Mouse (Mus musculus): ENCODE measurements around the gene D7Ertd443e. TPM values are rescaled to one million over a fixed set of nuclear protein-coding genes. Genes with fewer than 3 reads are reported as not detected.

D7Ertd443e gene
- polyA plus RNA-seq, 1 experiment from 2014 or later, result 0.05 TPM

DNA sequence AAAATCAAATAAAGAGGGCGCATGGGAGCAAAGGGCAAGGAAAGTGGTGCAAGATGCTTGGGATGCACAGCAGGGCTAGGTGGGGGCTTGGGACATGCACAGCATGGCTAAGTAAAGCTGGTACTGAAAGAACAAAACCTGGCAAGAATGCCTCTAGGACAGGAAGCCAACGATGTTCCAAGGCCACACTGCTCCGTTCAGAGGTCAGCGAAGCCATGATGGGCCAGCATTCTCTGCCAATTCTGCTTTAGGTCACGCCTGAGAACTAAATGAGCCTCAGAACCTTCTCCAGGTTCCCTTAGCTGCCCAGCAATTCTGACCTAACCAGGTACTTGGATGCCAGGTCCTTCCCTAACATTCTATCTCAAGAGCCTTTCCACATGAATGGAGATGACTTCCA, 13.2 kb downstream of the D7Ertd443e start:
- Histone ChIP-seq H3K4me3 (no peak overlapping the region), H3K9ac (no peak overlapping the region), H3K27ac (no peak overlapping the region), H3K36me3 (ENCODE audit: poor library complexity, severe bottlenecking) (no peaks in the 10 kb centered on the region), H3K27me3 (no peaks in the 10 kb centered on the region), H3K4me2 (no peak overlapping the region), H3K9me3 (replicated peaks) (no peaks in the 10 kb centered on the region), H3K4me1 (no peaks in the 10 kb centered on the region)
- WGBS, result 56% methylated on average over 5 of the region's 5 CpGs
- ATAC-seq, result no peak

DNA sequence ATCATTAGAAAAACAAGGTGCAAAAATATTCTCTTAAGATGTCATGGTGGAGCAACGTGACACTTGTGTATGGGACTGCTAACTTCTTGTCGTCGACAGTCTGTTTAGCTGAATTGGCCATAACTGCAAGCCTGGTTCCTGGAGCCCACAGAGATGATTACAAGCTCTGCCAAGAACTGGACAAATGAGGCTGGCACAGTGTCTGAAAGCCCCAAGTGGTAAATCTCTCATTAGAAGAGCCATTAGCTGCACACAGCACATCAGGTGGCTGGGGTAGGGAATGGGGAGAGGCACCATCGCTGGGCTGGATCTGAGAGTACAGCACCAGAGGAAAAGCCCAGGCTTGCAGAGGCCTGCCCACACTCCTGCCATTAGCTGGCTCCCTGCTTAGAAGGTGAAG, 16.2 kb downstream of the D7Ertd443e start:
- H3K27me3 ChIP-seq, result no peaks in the 10 kb centered on the region
- no peak overlapping the region for H3K4me2 ChIP-seq
- no peaks in the 10 kb centered on the region for H3K36me3 ChIP-seq (ENCODE audit: poor library complexity, severe bottlenecking)
- no peak for ATAC-seq
- no peak overlapping the region for H3K27ac ChIP-seq
- H3K9me3 ChIP-seq (replicated peaks), result no peaks in the 10 kb centered on the region
- 84% methylated on average over 4 of the region's 4 CpGs for WGBS
- no peak overlapping the region for H3K4me3 ChIP-seq
- H3K9ac ChIP-seq, result no peak overlapping the region
- no peaks in the 10 kb centered on the region for H3K4me1 ChIP-seq

DNA sequence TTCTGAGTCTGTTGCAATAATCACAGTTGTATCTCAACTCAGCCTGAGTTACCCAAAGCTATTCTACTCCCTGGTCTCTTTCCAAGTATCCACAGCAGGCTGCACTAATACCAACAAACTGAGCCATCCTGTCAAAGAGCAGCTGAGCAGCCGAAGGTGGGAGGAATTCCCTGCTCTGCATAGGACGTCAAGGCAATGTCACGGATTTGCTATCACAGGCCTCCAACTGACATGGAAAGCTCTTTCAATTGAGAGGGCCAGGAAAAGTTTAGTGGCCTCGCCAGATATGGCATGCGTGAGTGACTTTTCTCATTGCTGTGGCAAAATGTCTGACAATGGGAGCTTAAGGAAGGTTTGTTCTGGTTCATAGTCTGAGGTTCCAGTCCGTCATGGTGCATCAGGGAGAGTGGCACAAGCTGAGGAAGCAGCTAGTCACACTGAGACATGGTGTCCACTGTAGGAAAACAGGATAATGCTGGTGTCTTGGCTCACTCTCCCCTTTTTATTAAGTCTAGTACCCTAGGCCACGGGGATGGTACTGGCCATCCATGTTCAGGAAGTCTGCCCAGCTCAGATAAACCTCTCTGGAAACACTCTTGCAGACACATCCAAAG, 23.1 kb downstream of the D7Ertd443e start:
- no peaks in the 10 kb centered on the region for H3K4me1 ChIP-seq
- no peak overlapping the region for H3K4me3 ChIP-seq
- H3K4me2 ChIP-seq, result no peak overlapping the region
- no peaks in the 10 kb centered on the region for H3K9me3 ChIP-seq (replicated peaks)
- WGBS, result 69% methylated on average over 7 of the region's 7 CpGs
- no peak overlapping the region for H3K27ac ChIP-seq
- no peaks in the 10 kb centered on the region for H3K36me3 ChIP-seq (ENCODE audit: poor library complexity, severe bottlenecking)
- no peak for ATAC-seq
- H3K9ac ChIP-seq, result no peak overlapping the region
- H3K27me3 ChIP-seq, result no peaks in the 10 kb centered on the region

DNA sequence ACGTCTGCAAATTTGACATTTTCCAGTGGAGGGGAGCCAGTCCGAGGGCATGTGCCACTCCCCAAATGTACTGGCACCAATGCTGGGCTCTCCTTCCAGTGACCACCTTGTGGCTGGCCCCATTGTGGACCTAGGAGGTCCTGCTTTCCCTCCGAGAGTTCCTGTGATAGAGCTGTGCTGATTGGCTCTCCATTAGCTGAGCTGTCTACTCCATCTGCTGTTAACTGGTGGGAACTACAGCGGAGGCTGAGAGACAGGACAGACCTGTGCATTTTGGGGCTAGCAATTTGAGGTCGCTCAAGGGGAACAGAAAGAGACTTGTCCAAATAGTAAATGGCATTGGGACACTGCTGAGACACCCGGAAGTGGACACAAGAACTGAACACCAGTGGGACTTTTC, 36.6 kb downstream of the D7Ertd443e start:
- H3K9ac ChIP-seq, result no peak overlapping the region
- H3K4me2 ChIP-seq, result no peak overlapping the region
- no peak for ATAC-seq
- H3K27me3 ChIP-seq, result no peaks in the 10 kb centered on the region
- H3K27ac ChIP-seq, result no peak overlapping the region
- H3K4me1 ChIP-seq, result no peaks in the 10 kb centered on the region
- 39% methylated on average over 6 of the region's 6 CpGs for WGBS
- H3K9me3 ChIP-seq (replicated peaks), result no peaks in the 10 kb centered on the region
- H3K36me3 ChIP-seq (ENCODE audit: poor library complexity, severe bottlenecking), result no peaks in the 10 kb centered on the region
- no peak overlapping the region for H3K4me3 ChIP-seq

DNA sequence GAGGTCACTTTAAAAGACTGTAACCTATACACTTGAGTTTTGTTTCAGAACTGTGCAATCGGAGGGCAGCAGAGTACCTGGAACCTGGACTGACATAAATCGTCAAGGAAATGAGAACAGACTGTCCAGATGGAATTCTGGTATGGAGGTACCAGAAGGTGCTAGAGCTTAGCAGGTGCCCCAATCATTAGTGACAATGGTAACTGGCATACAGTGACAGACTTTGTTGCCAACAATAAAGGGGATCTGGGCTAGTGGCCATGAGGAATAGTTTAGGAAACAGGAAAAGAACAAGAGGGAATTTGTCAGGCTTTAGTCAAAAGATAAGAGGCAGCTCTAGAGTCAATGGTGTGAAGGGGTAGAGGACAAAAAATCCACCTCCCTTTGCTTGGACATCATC, 43.3 kb downstream of the D7Ertd443e start:
- Histone ChIP-seq H3K36me3 (ENCODE audit: poor library complexity, severe bottlenecking) (no peaks in the 10 kb centered on the region), H3K4me1 (no peaks in the 10 kb centered on the region), H3K4me2 (no peak overlapping the region), H3K4me3 (no peak overlapping the region), H3K9ac (no peak overlapping the region), H3K9me3 (replicated peaks) (no peaks in the 10 kb centered on the region), H3K27me3 (no peaks in the 10 kb centered on the region), H3K27ac (no peak overlapping the region)
- no peak for ATAC-seq
- 73% methylated on average over 2 of the region's 2 CpGs for WGBS

DNA sequence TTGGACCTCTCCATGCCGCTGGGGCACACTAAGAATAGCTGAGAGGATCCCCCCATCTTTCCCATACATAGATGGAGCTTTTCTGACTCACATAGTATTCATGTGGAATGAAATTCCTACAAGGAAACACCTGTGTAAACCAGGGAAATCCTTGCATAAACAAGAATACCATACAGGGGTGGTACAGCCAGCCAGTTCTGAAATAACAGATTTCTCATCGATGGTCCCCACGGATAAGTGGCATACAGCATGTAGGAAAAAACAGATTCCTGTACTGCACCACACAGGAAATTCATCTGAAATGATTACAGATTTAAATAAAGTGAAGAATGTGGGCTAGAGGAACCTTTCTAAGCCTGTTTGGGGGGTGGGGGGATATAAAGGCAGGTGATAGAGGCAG, 49.5 kb downstream of the D7Ertd443e start:
- H3K9ac ChIP-seq, result no peak overlapping the region
- H3K4me2 ChIP-seq, result no peak overlapping the region
- no peaks in the 10 kb centered on the region for H3K4me1 ChIP-seq
- no peak overlapping the region for H3K4me3 ChIP-seq
- H3K9me3 ChIP-seq (replicated peaks), result no peaks in the 10 kb centered on the region
- H3K27me3 ChIP-seq, result no peaks in the 10 kb centered on the region
- 91% methylated on average over 3 of the region's 3 CpGs for WGBS
- no peaks in the 10 kb centered on the region for H3K36me3 ChIP-seq (ENCODE audit: poor library complexity, severe bottlenecking)
- H3K27ac ChIP-seq, result no peak overlapping the region
- no peak for ATAC-seq

DNA sequence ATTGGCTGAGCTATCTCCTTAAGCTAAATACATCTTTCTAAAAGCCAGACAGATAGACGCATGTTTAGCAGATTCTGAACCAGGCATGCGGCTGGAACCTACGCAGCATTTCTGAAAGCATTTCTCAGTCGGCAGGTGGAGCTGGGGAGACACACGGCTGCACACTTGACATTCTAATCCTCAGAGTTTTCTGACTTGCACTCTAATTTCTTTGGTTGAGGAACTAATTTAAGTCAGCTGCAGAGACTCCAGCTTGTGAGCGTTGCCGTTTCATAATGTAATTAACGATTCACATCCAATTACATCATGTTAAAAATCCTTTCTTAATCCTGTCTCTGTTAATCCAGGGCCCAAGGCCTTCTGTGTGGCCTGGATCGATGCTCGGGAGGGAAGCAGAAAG, 64.5 kb downstream of the D7Ertd443e start:
- no peak for ATAC-seq
- Histone ChIP-seq H3K4me3 (no peak overlapping the region), H3K9me3 (replicated peaks) (no peaks in the 10 kb centered on the region), H3K4me1 (no peaks in the 10 kb centered on the region), H3K4me2 (no peak overlapping the region), H3K27ac (no peak overlapping the region), H3K27me3 (no peaks in the 10 kb centered on the region), H3K9ac (no peak overlapping the region), H3K36me3 (ENCODE audit: poor library complexity, severe bottlenecking) (no peaks in the 10 kb centered on the region)
- 30% methylated on average over 10 of the region's 10 CpGs for WGBS

DNA sequence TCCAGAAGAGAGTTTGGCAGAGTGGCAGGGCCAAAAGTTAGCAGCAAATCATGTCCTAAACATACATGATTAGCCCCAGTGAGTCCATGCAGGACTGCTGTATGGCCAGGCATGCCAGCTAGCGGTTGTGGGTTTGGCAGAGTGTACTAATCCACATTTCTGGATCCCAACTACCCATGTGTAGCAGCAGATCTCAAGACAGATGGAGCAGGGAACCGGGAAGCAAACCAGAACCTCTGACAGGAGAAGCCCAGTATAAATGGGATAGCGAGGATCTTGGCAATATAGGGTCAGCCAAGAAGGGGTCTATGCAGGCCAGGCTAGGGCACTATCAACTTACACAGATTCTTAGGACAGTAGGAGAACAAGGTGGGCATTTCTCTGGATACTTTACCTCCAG, 83.4 kb downstream of the D7Ertd443e start:
- 86% methylated on average over 3 of the region's 3 CpGs for WGBS
- no peaks in the 10 kb centered on the region for H3K36me3 ChIP-seq (ENCODE audit: poor library complexity, severe bottlenecking)
- no peak overlapping the region for H3K4me3 ChIP-seq
- no peak overlapping the region for H3K27ac ChIP-seq
- H3K4me2 ChIP-seq, result no peak overlapping the region
- H3K27me3 ChIP-seq, result no peaks in the 10 kb centered on the region
- H3K4me1 ChIP-seq, result no peaks in the 10 kb centered on the region
- no peaks in the 10 kb centered on the region for H3K9me3 ChIP-seq (replicated peaks)
- H3K9ac ChIP-seq, result no peak overlapping the region
- no peak for ATAC-seq

DNA sequence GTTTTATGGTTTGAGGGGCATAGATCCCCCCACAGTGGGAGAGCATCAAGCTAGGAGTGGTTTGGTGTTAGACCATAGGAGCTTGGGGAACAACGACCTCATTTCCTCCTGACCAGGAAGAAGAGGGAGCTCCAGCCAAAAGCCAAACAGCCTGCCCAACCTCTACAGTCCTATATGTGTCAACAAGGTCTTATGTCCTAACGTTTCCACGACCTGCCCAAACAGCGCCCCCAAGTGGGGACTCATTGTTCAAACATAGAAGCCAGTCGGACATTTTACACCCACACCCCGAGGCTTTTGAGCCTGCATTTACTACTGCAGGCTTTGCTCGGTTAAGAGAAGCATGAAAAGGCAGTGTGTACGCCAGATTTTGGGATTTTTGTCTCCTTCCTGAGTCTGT, 84.2 kb downstream of the D7Ertd443e start:
- Histone ChIP-seq H3K9me3 (replicated peaks) (no peaks in the 10 kb centered on the region), H3K4me2 (no peak overlapping the region), H3K4me3 (no peak overlapping the region), H3K27ac (no peak overlapping the region), H3K27me3 (no peaks in the 10 kb centered on the region), H3K4me1 (no peaks in the 10 kb centered on the region), H3K9ac (no peak overlapping the region), H3K36me3 (ENCODE audit: poor library complexity, severe bottlenecking) (no peaks in the 10 kb centered on the region)
- ATAC-seq, result no peak
- WGBS, result 50% methylated on average over 8 of the region's 8 CpGs

DNA sequence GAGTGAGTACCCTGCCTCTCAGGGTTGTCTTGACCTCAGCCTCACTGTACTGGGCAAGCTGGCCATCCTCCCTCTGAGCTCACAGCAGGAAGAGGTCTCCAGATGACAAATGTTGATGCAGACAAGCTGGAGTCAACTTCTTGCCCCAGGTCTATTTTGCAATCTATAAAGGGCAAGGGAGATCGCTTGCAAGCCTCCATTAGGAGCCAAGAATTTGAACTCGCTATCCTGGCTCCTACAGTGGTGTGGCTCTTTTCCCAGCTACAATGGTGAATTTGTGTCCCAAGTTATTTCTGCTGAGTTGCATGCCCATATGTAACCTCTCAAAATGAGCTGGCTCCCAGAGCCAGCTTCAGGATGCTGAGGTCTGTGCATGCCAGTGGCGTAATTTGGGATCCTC, 92.7 kb downstream of the D7Ertd443e start:
- no peaks in the 10 kb centered on the region for H3K36me3 ChIP-seq (ENCODE audit: poor library complexity, severe bottlenecking)
- no peaks in the 10 kb centered on the region for H3K4me1 ChIP-seq
- no peak overlapping the region for H3K27ac ChIP-seq
- no peak overlapping the region for H3K4me2 ChIP-seq
- H3K9me3 ChIP-seq (replicated peaks), result no peaks in the 10 kb centered on the region
- H3K9ac ChIP-seq, result no peak overlapping the region
- H3K27me3 ChIP-seq, result no peaks in the 10 kb centered on the region
- H3K4me3 ChIP-seq, result no peak overlapping the region
- WGBS, result 89% methylated on average over 3 of the region's 3 CpGs
- no peak for ATAC-seq

DNA sequence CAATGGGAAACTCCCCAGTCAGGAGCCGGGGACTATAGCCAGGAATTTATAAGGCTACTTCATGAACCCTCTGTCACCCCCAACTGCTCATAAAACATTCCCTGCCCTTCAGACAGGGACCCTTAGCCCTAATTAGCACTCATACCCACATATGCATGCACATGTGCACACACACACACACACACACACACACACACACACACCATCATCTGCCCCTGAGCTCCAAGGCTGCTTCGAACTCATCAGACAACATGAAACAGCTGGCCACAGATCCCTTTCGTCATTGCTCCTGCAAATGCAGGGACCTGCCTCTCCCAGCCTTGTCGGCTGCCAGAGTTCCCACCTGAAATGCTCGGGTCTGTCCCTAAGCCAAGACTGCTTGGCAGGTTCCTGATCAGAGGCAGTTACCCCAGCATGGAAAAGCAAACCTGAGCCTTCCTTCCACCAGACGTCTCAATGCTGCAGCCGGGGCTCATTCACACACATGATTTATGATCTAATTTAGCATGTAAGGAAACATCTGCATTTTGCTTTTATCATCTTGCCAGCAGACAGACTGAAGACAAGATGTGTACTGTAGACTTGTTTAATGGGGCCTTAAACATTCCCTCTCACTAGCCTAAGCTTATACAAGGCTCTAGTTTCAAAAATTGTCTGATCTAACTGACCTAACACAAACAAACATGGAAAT, 95.7 kb downstream of the D7Ertd443e start:
- Histone ChIP-seq H3K9ac (no peak overlapping the region), H3K9me3 (replicated peaks) (no peaks in the 10 kb centered on the region), H3K4me2 (no peak overlapping the region), H3K4me3 (no peak overlapping the region), H3K27ac (no peak overlapping the region), H3K36me3 (ENCODE audit: poor library complexity, severe bottlenecking) (no peaks in the 10 kb centered on the region), H3K4me1 (no peaks in the 10 kb centered on the region), H3K27me3 (no peaks in the 10 kb centered on the region)
- 80% methylated on average over 7 of the region's 7 CpGs for WGBS
- ATAC-seq, result no peak

DNA sequence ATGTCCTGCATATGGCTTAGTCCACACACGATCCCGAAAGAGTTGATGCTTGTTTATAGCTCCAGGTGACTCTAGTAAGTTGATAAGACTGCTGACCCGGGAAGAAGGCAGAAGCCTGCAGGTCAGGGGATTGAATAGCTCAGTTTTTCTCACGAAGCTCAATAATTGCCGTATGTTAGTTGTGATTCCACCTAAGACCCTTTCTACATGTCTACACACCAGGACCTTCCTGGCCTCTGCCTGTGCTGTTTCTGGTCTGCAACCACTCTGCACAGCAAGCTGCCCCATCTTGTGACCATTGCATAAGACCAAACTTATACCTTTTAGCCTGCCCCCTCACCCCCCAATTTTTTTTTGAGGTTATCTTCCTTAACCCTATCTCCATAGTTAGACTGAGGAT, 96.3 kb downstream of the D7Ertd443e start:
- H3K27ac ChIP-seq, result no peak overlapping the region
- no peaks in the 10 kb centered on the region for H3K4me1 ChIP-seq
- no peaks in the 10 kb centered on the region for H3K36me3 ChIP-seq (ENCODE audit: poor library complexity, severe bottlenecking)
- H3K27me3 ChIP-seq, result no peaks in the 10 kb centered on the region
- H3K4me3 ChIP-seq, result no peak overlapping the region
- H3K9me3 ChIP-seq (replicated peaks), result no peaks in the 10 kb centered on the region
- WGBS, result 96% methylated on average over 5 of the region's 5 CpGs
- no peak overlapping the region for H3K4me2 ChIP-seq
- ATAC-seq, result no peak
- no peak overlapping the region for H3K9ac ChIP-seq
